Mouse (Mus musculus): Measurements from ENCODE around the gene Rerg.

GRCm38 (mm10) chr6:137141247-137141820 is 29.0 kb downstream of the Rerg start:
- no peak for TF ChIP-seq CTCF (IDR thresholded peaks at IDR 0.05; ENCODE audit: extremely low read depth, insufficient read depth, low read length)
- TF ChIP-seq POLR2A (IDR thresholded peaks at IDR 0.05; ENCODE audit: extremely low read depth, insufficient read depth, low read length): no peak

All from cortical plate, adult 2 months (tissue).